Mouse (Mus musculus): ENCODE data around the gene Trim17.

- TF ChIP-seq GATA1 (IDR thresholded peaks at IDR 0.05; ENCODE audit: borderline replicate concordance, low read length) = no peak
- peak; percentile 30; the same call in 1 of the 2 replicates for TF ChIP-seq CTCF (IDR thresholded peaks at IDR 0.05; ENCODE audit: low read depth, low read length)
- TF ChIP-seq GATA2 (IDR thresholded peaks at IDR 0.05; ENCODE audit: borderline replicate concordance, low read depth, low read length) = no peak
- TF ChIP-seq TAL1 (conservative IDR thresholded peaks at IDR 0.05; ENCODE audit: low read depth, low read length) = no peak
- no peak for TF ChIP-seq POLR2AphosphoS5 (IDR thresholded peaks at IDR 0.05; ENCODE audit: insufficient replicate concordance, low read depth, low read length)
Observed at GRCm38 (mm10) chr11:58981541-58982447, 27.3 kb downstream of the Trim17 start.
